ENCODE assay signal across 8 mouse cellular contexts in genomic region chr3:103101909-103102308, GRCm38 (mm10). TPM values are rescaled to one million over a fixed set of nuclear protein-coding genes. Genes with fewer than 3 reads are reported as not detected.
A peak's percentile ranks its signal among the peaks of the same experiment; 100 is the strongest.
DNase-seq lines count a peak whose midpoint lies in the region; ATAC-seq lines count a peak whose summit lies in the region.

No protein-coding gene starts in this region.

- DNase-seq in embryo, embryonic 10 days (ENCODE audit: low spot score): peak; percentile 9
- no peak for DNase-seq in embryo, embryonic 11 days
- peak; percentile 25 for DNase-seq in urinary bladder, postnatal 14 days (ENCODE audit: low spot score)
- DNase-seq in urinary bladder, adult 18-20 months (ENCODE audit: low spot score in 2 of 2): no peak
- DNase-seq in cerebellum, adult 9-11 months: no peak
- DNase-seq in layer of hippocampus, adult 11-12 months (ENCODE audit: low spot score): no peak

- peaks cover 13% of the 10 kb centered on the region; the same call in 1 of the 2 replicates for H3K4me1 ChIP-seq in hindbrain, embryonic 15.5 days (replicated peaks)
- peaks cover 57% of the 10 kb centered on the region for H3K4me1 ChIP-seq in megakaryocyte, embryonic 14.5 days

- no peak overlapping the region for H3K27ac ChIP-seq in hindbrain, embryonic 15.5 days (replicated peaks)

- H3K4me2 ChIP-seq in hindbrain, embryonic 15.5 days: peak overlapping the region; percentile 99

- 3% methylated on average over 14 of the region's 14 CpGs for WGBS in hindbrain, embryonic 15.5 days

- ATAC-seq in hindbrain, embryonic 15.5 days (ENCODE audit: low FRiP score, low read depth): peak; percentile 42; the same call in 1 of the 2 replicates

- H3K9ac ChIP-seq in hindbrain, embryonic 15.5 days: peak overlapping the region; percentile 57

- H3K27me3 ChIP-seq in hindbrain, embryonic 15.5 days: peaks cover 21% of the 10 kb centered on the region
- peaks cover 2% of the 10 kb centered on the region for H3K27me3 ChIP-seq in megakaryocyte, embryonic 14.5 days (replicated peaks)

- peak overlapping the region; percentile 78 for H3K4me3 ChIP-seq in hindbrain, embryonic 15.5 days
- peak overlapping the region; percentile 99 for H3K4me3 ChIP-seq in megakaryocyte, embryonic 14.5 days (replicated peaks)

- H3K36me3 ChIP-seq in hindbrain, embryonic 15.5 days: no peaks in the 10 kb centered on the region
- H3K36me3 ChIP-seq in megakaryocyte, embryonic 14.5 days (replicated peaks; ENCODE audit: low read length): peaks cover 16% of the 10 kb centered on the region

- no peaks in the 10 kb centered on the region for H3K9me3 ChIP-seq in hindbrain, embryonic 15.5 days
- no peaks in the 10 kb centered on the region for H3K9me3 ChIP-seq in megakaryocyte, embryonic 14.5 days

RNA-seq across cellular contexts. Expression of gene Dennd2c, which starts 0.5 kb away (rescaled TPM):
- polyA plus RNA-seq in hindbrain, embryonic 15.5 days (2015; fragmentation: Nextera tagmentation; extraction: Ambion mirVana): 1.2 and 1.3 TPM in 2 replicates
- 0.89 and 1.9 TPM in 2 replicates for polyA plus RNA-seq in megakaryocyte, embryonic 14.5 days (2012; ENCODE audit: insufficient read depth, low replicate concordance)

RNA-seq across cellular contexts. Expression of gene Ampd1, which starts 28.1 kb away (rescaled TPM):
- not detected in 2 replicates for polyA plus RNA-seq in hindbrain, embryonic 15.5 days (2015; fragmentation: Nextera tagmentation; extraction: Ambion mirVana)
- not detected in 2 replicates for polyA plus RNA-seq in megakaryocyte, embryonic 14.5 days (2012; ENCODE audit: insufficient read depth, low replicate concordance)

RNA-seq across cellular contexts. Expression of gene Nras, which starts 43.8 kb away (rescaled TPM):
- polyA plus RNA-seq in hindbrain, embryonic 15.5 days (2015; fragmentation: Nextera tagmentation; extraction: Ambion mirVana): 91.3 and 94.6 TPM in 2 replicates
- 1.3 and 2.9 TPM in 2 replicates for polyA plus RNA-seq in megakaryocyte, embryonic 14.5 days (2012; ENCODE audit: insufficient read depth, low replicate concordance)

Comparison
In these comparisons a context has a peak if more than half of its experiments do, and no peak if none do; other contexts are left out.
1. DNase-seq: peak in embryo, embryonic 10 days (single experiment) and urinary bladder, postnatal 14 days (single experiment); none in embryo, embryonic 11 days (single experiment), urinary bladder, adult 18-20 months (0 of 2), cerebellum, adult 9-11 months (single experiment) and layer of hippocampus, adult 11-12 months (single experiment).
2. RNA of gene Nras, which starts 43.8 kb away (polyA plus RNA-seq): 91.3 to 94.6 TPM in hindbrain, embryonic 15.5 days; 1.3 to 2.9 TPM in megakaryocyte, embryonic 14.5 days; every median in the first group is over 10 times any median in the second.